Mouse (Mus musculus) hindbrain, postnatal 0 days (tissue): ENCODE data around the gene Ccnt2. TPM values are rescaled to one million over a fixed set of nuclear protein-coding genes. Genes with fewer than 3 reads are reported as not detected.

ENCODE experiments used
- ATAC-seq: fragments of 200-750 bp; cut with Nextera tagmentation; 2 replicates; pipeline ENCODE4 v1.8.0; 2017; ENCODE audit warnings: mild to moderate bottlenecking, moderate TSS enrichment, moderate library complexity
- DNase-seq: peaks from one replicate; pipeline ENCODE4 v3.0.0-alpha.2; 2015; ENCODE audit warnings: low spot score
- H3K27ac ChIP-seq: fragments of 300-500 bp; sonication (generic); 2 replicates; pipeline ENCODE4 v1.5.1; 2014; ENCODE audit warnings: mild to moderate bottlenecking
- H3K27me3 ChIP-seq: fragments of 300-500 bp; sonication (generic); 2 replicates; pipeline ENCODE4 v1.6.1; 2014; ENCODE audit warnings: low read length, mixed read lengths; ENCODE audit not compliant: insufficient read depth
- H3K36me3 ChIP-seq: fragments of 300-500 bp; sonication (generic); 2 replicates; pipeline ENCODE4 v1.6.1; 2014; ENCODE audit warnings: low read length, mixed read lengths; ENCODE audit not compliant: insufficient read depth
- H3K4me1 ChIP-seq: fragments of 300-500 bp; sonication (generic); 2 replicates; pipeline ENCODE4 v1.6.1; 2014; ENCODE audit warnings: antibody characterized with exemption, low read length, mixed read lengths; ENCODE audit not compliant: insufficient read depth
- H3K4me2 ChIP-seq: fragments of 300-500 bp; sonication (generic); 2 replicates; pipeline ENCODE4 v1.6.1; 2014; ENCODE audit warnings: low read depth, mild to moderate bottlenecking, low read length, moderate library complexity, mixed read lengths
- H3K4me3 ChIP-seq: fragments of 300-500 bp; sonication (generic); 2 replicates; pipeline ENCODE4 v1.5.1; 2014; ENCODE audit warnings: low read length
- H3K9ac ChIP-seq: fragments of 300-500 bp; sonication (generic); replicated peaks from 2 replicates; pipeline ENCODE4 v1.6.1; 2014; ENCODE audit warnings: mild to moderate bottlenecking, low read length, moderate library complexity, mixed read lengths
- H3K9me3 ChIP-seq: fragments of 300-500 bp; sonication (generic); 2 replicates; pipeline ENCODE4 v1.6.1; 2016; ENCODE audit warnings: low read length, mixed read lengths
- CTCF ChIP-seq: IDR thresholded peaks from 2 replicates; pipeline ENCODE4 v1.5.1; 2016; ENCODE audit warnings: antibody characterized with exemption, control low read depth, low read depth
- whole genome bisulfite sequencing: fragments of 180-500 bp; shearing (Covaris S2); extraction: QIAGEN DNeasy Blood & Tissue Kit; methylation state at CpG from one replicate; pipeline ENCODE4 v1.1.7; 2014; 5-methylcytosine and 5-hydroxymethylcytosine counted together
- polyA plus RNA-seq: library from polyadenylated mRNA; unstranded; fragments of >200 nt; fragmentation: Nextera tagmentation; extraction: Ambion mirVana; gene quantifications from 2 replicates; pipeline ENCODE4 v1.2.1, GENCODE M21; 2015
- total RNA-seq: library from RNA; depleted of rRNA; stranded (reverse); fragments of >200 nt; gene quantifications from 2 replicates; pipeline ENCODE4 v1.2.3, GENCODE M21; 2014

Ccnt2 gene
- total and polyA plus RNA-seq, 2 experiments from 2014 or later = 28.8 to 39.0 TPM

GRCm38 (mm10) chr1:127783862-127784261 is 9.9 kb downstream of the Ccnt2 start:
- Histone ChIP-seq H3K4me1 (no peaks in the 10 kb centered on the region), H3K4me2 (no peak overlapping the region), H3K27me3 (no peaks in the 10 kb centered on the region), H3K36me3 (no peaks in the 10 kb centered on the region), H3K9ac (no peak overlapping the region), H3K9me3 (no peaks in the 10 kb centered on the region), H3K4me3 (no peak overlapping the region), H3K27ac (no peak overlapping the region)
- TF ChIP-seq CTCF = no peak
- no peak for ATAC-seq
- DNase-seq = no peak

DNA sequence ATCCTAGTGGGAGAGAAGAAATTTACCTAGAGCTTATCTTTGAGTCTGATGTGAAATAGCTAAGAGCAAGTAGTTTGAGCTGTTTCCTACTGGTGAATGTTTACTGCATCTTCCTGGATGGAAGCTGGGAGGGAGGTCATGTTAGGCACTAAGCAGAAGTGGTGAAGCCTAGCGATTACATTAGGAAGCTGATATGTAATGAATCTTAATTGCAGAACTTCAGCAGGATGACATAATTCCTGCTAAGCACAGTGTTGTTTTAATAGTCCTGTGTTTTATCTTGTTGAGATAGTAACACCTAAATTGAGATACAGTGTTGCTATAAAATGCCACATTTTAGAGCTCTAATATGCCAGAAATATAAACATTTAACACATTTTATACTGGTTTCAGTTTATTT is 11.9 kb downstream of the Ccnt2 start:
- no peaks in the 10 kb centered on the region for H3K4me1 ChIP-seq
- ATAC-seq = no peak
- H3K9me3 ChIP-seq = no peaks in the 10 kb centered on the region
- H3K4me2 ChIP-seq = no peak overlapping the region
- 62% methylated on average over 1 of the region's 1 CpGs for WGBS
- DNase-seq = no peak
- no peak overlapping the region for H3K9ac ChIP-seq
- no peak overlapping the region for H3K27ac ChIP-seq
- H3K4me3 ChIP-seq = no peak overlapping the region
- H3K36me3 ChIP-seq = no peaks in the 10 kb centered on the region
- H3K27me3 ChIP-seq = no peaks in the 10 kb centered on the region
- no peak for TF ChIP-seq CTCF

DNA sequence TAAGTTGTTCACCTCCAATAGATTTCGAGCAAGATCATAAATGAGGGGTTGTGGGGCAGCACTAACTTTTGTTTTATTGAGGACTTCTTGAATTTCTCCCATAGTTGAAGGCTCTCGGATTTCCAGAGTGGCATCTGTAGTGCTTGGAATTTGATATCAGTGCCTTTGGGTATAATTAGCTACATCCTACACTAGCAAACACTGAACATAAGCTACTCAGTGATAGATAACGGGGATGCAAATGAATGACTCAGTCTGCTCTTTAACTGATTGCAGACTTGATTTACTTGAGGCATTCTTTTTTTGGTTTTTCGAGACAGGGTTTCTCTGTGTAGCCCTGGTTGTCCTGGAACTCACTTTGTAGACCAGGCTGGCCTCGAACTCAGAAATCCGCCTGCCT is 15.0 kb downstream of the Ccnt2 start:
- no peaks in the 10 kb centered on the region for H3K4me1 ChIP-seq
- ATAC-seq (no peak), DNase-seq (no peak)
- WGBS = 87% methylated on average over 6 of the region's 6 CpGs
- TF ChIP-seq CTCF = no peak
- no peaks in the 10 kb centered on the region; the same call in 1 of the 2 replicates for H3K36me3 ChIP-seq
- H3K4me3 ChIP-seq = no peak overlapping the region
- no peak overlapping the region for H3K9ac ChIP-seq
- H3K9me3 ChIP-seq = no peaks in the 10 kb centered on the region
- no peaks in the 10 kb centered on the region for H3K27me3 ChIP-seq
- H3K27ac ChIP-seq = no peak overlapping the region
- H3K4me2 ChIP-seq = no peak overlapping the region

GRCm38 (mm10) chr1:127793459-127793858 is 19.5 kb downstream of the Ccnt2 start:
- no peak for ATAC-seq
- H3K4me2 ChIP-seq = no peak overlapping the region
- no peak overlapping the region for H3K9ac ChIP-seq
- 92% methylated on average over 1 of the region's 1 CpGs for WGBS
- DNase-seq = no peak
- H3K36me3 ChIP-seq = no peaks in the 10 kb centered on the region; the same call in 1 of the 2 replicates
- no peaks in the 10 kb centered on the region for H3K9me3 ChIP-seq
- no peak for TF ChIP-seq CTCF
- no peak overlapping the region for H3K27ac ChIP-seq
- no peak overlapping the region for H3K4me3 ChIP-seq
- H3K27me3 ChIP-seq = no peaks in the 10 kb centered on the region
- H3K4me1 ChIP-seq = no peaks in the 10 kb centered on the region

DNA sequence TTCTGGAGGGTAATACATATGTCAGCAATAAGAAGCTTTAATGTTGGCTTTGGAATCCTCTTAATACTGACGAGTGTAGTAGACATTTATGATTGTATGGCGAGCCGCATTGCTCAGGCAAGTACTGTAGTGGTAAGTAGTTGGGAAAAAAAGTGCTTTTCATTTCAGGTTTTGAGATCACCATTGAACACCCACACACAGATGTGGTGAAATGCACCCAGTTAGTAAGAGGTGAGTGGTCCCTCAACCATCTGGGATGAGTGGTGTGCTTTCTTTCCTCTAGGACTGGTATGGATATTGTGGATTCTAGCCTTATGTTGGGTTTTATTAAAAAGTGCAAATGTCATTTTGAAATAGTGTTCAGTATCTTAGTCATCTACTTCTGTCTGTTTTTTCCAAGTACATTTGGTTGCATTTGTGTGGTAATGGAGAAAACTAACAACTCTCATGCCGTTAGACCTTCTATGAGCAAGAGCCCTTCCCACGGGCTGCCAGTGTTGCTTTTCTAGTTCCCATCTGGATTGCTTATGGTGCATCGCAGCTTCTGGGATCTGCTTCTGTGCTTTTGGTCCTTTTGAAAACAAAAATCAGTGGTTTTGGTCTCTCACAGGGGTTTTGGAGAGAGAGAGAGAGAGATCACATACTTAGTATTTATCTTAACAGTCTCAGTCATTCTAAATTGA is 21.3 kb downstream of the Ccnt2 start:
- no peak overlapping the region for H3K4me2 ChIP-seq
- H3K27ac ChIP-seq = no peak overlapping the region
- no peaks in the 10 kb centered on the region for H3K9me3 ChIP-seq
- no peaks in the 10 kb centered on the region for H3K4me1 ChIP-seq
- TF ChIP-seq CTCF = no peak
- H3K36me3 ChIP-seq = peaks cover 4% of the 10 kb centered on the region; the same call in 1 of the 2 replicates
- H3K27me3 ChIP-seq = no peaks in the 10 kb centered on the region
- DNase-seq = no peak
- ATAC-seq = no peak
- H3K4me3 ChIP-seq = no peak overlapping the region
- H3K9ac ChIP-seq = no peak overlapping the region
- 88% methylated on average over 6 of the region's 6 CpGs for WGBS

DNA sequence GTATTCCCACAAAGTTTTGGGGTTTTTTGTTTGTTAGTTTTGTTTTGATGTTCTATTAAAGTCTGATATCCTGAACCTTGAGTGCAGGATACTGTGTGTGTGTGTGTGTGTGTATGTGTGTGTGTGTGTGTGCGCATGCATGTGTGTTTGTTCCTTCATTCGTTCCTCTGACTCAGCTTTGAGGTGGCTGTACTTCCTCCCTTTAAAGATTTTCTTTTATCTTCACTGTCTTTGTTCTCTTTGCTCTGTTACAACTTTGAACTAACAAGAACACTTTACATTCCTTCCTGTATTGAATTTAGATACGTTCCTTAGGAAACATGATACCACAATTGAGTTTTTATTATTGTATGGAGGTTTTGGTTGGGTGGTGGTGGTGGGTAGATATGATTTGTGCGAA is 22.4 kb downstream of the Ccnt2 start:
- no peak for TF ChIP-seq CTCF
- no peak overlapping the region for H3K9ac ChIP-seq
- no peaks in the 10 kb centered on the region for H3K27me3 ChIP-seq
- peaks cover 4% of the 10 kb centered on the region; the same call in 1 of the 2 replicates for H3K36me3 ChIP-seq
- no peaks in the 10 kb centered on the region for H3K9me3 ChIP-seq
- H3K4me2 ChIP-seq = no peak overlapping the region
- no peak for ATAC-seq
- H3K27ac ChIP-seq = no peak overlapping the region
- no peak overlapping the region for H3K4me3 ChIP-seq
- H3K4me1 ChIP-seq = no peaks in the 10 kb centered on the region
- DNase-seq = no peak
- WGBS = 81% methylated on average over 4 of the region's 4 CpGs

DNA sequence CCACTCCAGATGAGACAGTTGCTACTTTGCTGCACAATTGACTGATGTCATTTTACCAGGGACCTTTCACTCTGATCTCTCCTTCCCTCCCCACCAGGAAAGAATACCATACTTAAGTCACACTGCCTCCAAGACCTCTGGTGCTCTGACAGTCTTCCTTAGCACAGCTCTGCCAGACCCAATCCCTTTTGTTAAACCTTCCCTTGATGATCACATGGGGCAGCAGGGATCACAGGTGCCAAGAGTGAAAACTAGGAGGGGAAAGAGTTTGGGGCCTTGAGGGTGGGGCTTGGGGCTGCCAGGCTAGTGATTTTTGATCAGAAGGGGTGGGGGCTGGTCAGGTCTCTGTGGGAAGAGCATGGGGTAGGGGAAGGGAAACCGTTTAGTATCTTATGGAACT is 22.8 kb downstream of the Ccnt2 start:
- H3K27me3 ChIP-seq = no peaks in the 10 kb centered on the region
- TF ChIP-seq CTCF = no peak
- H3K9ac ChIP-seq = no peak overlapping the region
- ATAC-seq = no peak
- H3K27ac ChIP-seq = no peak overlapping the region
- peaks cover 4% of the 10 kb centered on the region; the same call in 1 of the 2 replicates for H3K36me3 ChIP-seq
- no peak overlapping the region for H3K4me2 ChIP-seq
- H3K4me3 ChIP-seq = no peak overlapping the region
- no peak for DNase-seq
- WGBS = 85% methylated on average over 1 of the region's 1 CpGs
- H3K9me3 ChIP-seq = no peaks in the 10 kb centered on the region
- H3K4me1 ChIP-seq = no peaks in the 10 kb centered on the region
